Mouse (Mus musculus): ENCODE results near the gene Psmb11.

Gene Psmb11

DNA sequence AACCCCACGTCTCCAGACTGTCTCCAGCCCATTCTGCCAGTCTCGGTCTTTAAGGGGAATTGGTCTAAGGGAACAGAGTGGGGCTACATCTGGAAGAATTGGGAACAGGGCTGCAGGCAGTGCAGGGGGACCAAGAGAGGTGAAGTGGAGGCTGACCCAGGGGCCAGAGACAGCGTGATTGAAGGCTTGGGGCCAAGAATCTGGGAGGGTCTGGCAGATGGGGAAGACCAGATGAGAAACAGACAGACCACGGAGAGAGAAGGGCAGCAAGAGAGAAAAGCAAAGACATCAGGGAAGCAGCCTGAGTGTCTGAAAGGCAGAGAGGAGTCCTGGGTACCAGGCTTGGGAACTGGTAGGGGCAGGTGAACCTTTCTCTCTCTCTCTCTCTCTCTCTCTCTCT, 18.9 kb downstream of the Psmb11 start:
- CTCF ChIA-PET, result interaction anchor here (0.7 kb wide), 1 partner anchor 71 kb away, joined by 18 read pairs; no protein-coding TSS in a partner anchor

DNA sequence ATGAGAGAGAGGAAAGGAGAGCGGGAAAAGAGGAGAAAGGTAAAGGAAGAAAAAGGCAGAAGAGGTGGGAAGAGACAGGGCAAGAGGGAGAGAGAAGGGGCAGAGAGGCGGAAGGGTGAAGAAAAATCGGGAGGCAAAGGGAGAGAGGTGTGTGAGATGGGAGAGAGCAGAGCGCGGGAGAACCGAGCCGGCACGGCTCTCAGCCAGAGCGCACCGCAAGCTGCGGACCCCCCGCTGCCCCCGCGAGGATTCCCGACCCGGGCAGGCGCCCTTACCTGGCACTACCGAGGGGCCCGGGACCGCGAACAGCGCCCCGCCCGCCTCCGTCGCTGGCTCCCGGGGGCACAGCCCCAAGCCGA, 19.7 kb downstream of the Psmb11 start, which contains the start of gene Gm17606:
TSS of gene Gm17606 (plus strand) at position 7 of the 359 bp plus-strand sequence.
- CTCF ChIA-PET, result interaction anchor here (0.7 kb wide), 1 partner anchor 72 kb away, joined by 18 read pairs; no protein-coding TSS in a partner anchor

DNA sequence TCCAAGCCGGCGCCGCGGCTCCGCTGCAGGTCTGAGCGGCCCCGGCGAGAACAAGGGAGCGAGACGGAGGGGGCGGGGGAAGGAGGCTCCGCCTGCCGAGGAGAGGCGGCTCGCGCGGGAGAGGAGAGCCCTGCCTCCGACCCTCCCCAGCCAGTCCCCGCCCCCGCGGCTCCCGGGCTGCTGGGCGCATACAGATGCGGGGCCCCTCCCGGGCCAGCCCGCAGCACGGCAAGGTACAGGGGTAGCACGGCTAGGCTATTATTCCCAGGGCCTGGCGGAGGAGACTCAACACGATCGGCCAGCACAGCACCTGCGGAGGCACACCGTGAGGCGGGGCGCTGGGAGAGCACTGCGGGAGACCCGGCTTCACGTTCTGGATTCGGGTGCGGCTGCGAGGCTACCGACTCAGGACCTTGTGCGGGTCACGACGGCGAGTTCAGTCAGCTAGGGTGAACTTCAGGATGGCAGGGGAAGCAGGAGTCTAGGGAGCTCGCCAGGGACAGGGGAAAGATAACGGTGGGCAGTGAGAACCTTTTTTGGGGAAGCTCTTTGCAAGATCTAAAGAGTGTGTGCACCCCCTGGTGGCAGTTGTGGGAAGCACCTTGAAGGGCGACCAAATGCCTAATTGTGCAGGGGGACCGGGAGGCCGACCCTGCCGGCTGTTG, 20.2 kb downstream of the Psmb11 start, which contains the start of gene Cdh24:
TSS of gene Cdh24 (minus strand) at position 60 of the 665 bp plus-strand sequence.
- CTCF ChIA-PET, result interaction anchor here (0.6 to 1.0 kb wide), 2 partner anchors 22 to 151 kb away, joined by 3 to 7 read pairs; no protein-coding TSS in a partner anchor

DNA sequence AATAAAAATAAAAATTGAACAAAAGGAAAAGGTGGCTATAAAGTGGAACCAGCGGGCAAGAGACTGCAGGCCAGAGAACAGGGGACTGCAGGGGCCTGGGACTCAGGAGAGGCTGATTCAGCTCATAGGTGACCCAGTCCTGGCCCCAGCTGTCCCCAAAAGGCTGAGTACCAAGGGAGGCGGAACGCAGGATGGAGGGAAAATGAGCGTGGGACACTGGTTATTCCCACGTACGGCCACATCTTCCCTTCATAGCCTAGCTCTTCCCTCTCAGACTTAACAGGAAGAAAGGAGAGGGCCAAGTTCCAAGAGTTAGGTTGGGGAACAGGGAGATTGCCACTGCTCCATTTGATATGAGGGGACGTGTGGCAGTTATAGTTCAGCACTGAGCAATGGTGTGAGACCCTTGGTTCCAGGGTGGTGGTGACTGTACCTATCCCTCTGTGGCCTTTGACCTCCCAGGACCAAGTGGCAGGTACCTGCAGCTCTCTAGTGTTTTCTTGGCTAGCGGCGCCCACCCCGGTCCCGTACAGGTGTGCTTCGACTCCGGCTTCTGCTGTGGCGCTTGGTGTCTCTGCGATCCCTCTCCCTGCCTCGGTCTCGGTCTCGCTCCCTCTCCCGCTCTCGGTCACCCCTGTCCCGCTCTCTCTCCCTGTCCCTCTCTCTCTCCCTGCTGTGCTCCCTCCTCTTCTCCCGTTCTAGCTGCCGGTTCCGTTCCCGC, 21.2 kb downstream of the Psmb11 start:
- CTCF ChIA-PET, result interaction anchor here (0.6 to 1.0 kb wide), 2 partner anchors 23 to 150 kb away, joined by 3 to 7 read pairs; no protein-coding TSS in a partner anchor

DNA sequence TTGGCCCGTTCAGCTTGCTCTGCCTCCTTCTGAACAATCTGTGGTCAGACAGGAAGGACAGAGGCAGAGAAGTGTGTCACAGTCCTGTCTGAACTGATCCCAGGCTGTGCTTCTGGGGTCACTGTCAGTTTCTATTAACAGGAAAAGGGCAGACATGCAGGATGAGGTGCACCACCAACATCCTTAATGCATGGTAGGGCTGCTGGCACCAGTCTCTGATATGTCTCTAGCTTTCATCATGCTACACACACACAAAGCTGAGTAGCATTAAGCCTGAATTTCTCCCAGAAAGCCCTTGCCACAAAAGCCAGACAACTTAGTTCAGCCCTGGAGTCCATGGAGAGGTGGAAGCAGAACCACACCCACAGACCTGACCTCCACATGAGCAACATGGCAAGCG, 21.8 kb downstream of the Psmb11 start:
- CTCF ChIA-PET, result no interaction called here

DNA sequence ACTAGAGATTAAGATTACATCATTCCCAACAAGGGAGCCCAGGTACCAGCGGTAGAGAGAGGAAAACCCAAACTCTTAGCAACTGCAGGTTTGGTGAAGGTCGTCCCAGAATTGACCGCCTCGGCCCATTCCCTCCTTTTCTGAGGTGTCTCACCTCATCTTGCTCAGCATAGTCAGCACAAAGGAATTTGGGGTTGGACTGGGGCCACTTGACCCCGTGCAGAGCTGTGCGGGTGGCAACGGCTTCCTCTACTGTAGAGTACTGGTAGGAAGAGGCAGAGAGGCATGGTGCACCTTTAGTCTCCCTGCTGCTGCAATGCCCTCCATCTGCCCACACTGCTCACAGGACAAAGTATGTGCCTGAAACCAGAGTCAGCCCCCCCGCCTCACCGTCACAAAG, 23.1 kb downstream of the Psmb11 start:
- CTCF ChIA-PET, result no interaction called here

DNA sequence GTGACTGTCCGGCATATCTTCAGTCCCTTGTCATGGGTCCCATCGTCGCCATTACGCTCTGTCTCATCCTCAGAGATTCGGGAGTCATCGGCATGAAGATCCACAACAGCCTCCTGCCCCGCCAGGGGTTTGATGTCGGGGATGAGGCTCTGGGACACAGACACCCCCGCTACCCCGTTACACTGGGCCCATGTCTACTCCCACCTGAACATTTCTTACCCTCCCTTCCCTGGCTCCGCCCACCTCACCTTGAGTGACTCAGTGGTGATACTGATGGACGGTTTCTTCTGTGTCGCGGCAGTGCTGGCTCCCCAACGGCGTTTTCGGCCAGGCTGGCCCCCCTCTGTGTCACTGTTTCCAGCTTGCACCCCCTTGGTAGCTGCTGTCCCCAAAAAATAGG, 25.2 kb downstream of the Psmb11 start:
- CTCF ChIA-PET, result interaction anchor here (0.5 kb wide), 1 partner anchor 34 kb away, joined by 5 read pairs; no protein-coding TSS in a partner anchor

DNA sequence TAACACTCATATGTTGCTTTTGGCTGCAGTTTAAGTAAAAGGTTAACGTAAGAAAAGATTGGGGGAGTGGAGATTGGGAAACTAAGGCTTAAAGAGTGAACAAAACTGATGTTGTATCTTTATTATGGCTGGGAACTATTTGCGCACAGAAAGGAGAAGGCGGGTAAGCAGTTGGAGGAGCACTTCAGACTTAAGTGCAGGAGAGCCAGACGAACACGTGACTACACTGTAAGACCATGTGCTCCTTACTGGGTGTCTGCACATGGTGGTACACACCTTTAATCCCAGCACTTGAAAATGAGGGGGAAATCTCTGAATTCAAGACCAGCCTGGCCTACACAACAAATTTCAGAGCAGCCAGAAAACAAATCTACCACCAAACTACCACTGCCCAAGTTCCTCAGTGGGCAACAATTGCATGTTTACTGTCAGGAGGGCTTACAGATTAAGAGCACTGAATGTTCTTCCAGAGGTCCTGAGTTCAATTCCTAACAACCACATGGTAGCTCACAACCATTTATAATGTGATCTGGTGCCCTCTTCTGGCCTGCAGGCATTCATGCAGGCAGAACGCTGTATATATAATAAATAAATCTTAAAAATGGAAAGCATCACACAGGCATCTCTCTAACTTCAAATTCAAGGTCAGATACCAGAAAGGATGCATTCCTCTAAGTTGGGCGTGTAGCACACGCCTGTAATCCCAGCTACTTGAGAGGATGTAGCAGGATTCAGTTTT, 25.8 kb downstream of the Psmb11 start:
- CTCF ChIA-PET, result no interaction called here

DNA sequence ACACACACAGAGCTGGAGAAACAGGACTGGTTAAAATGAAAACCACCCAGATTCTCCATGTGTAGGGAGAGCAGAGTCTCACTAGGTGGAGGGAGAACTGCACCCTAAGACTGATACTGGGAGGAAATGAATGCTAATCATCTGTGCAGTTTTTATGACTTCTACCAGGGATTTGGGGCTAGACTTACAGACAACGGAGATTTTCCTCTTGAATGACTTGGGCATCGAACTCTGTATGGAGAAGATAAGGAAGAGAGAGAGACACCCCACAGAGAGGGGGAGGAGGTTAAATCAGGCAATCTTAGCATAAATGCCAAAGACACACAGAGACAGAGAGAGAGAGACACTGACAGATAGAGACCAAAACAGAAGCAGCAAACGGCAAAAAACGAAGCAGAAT, 26.7 kb downstream of the Psmb11 start:
- CTCF ChIA-PET, result interaction anchor here (1.2 kb wide), 2 partner anchors 12 to 70 kb away, joined by 3 read pairs; partner anchors contain the start of gene Ajuba

DNA sequence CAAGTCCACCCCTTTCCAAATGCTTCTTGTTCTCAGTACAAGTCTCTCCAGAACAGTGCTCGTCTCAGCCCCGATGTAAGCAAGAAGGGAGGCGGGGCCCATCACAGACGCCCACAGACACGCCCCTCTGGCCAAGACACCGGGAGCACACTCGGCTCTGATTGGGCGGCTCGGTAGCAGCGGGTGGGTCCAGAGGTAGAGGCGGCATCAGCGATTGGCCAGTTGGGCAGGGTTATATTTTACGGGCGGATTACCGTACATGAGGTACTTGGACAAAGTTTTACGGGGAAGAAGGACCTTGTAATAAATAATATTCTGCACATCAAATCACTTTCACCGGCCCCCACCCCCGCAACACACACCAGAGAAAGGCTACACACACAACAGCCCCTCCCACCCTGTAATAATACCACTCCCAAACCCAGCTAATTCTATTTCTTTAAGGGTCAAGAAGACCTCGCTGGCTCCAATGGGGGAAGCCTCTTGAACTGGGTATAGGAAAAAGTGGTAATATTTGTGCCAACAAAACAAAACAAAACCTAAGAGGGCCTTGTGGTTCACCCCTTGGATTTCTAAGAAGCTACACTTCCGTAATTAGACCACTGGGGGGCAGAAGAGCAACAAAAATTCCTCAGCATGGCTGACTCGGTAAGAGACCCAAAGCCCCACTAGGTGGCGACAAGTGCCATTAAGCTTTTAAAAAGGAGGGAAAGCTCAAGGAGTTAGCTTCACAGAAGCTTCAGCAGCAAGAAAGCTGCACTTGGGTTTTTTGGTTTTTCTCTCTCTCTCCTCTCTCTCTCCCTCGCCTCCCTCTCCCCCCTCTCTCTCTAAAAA, 29.6 kb downstream of the Psmb11 start:
- CTCF ChIA-PET, result interaction anchor here (0.6 to 1.4 kb wide), 2 partner anchors 33 to 186 kb away, joined by 3 to 4 read pairs; no protein-coding TSS in a partner anchor

DNA sequence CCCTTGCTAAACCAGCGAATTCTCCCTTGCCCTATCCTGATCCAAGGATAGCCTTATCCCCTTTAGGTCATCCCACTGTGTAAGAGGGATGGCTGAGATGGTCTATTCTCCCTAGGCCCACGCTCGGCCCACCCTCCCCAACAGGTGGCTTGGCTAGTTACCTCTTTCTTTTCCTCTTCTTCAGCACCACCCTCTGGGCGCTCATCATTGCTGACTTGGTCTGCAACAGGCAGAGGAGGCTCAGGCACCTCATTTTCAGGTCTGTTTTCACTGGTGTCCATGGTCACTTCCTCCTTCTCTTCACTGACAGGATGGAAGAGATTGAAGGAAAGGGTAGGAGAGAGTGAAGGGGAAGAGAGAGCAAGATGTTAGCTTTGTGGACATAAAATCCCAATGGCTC, 30.3 kb downstream of the Psmb11 start:
- CTCF ChIA-PET, result interaction anchor here (0.6 to 1.4 kb wide), 2 partner anchors 32 to 230 kb away, joined by 3 read pairs; no protein-coding TSS in a partner anchor

DNA sequence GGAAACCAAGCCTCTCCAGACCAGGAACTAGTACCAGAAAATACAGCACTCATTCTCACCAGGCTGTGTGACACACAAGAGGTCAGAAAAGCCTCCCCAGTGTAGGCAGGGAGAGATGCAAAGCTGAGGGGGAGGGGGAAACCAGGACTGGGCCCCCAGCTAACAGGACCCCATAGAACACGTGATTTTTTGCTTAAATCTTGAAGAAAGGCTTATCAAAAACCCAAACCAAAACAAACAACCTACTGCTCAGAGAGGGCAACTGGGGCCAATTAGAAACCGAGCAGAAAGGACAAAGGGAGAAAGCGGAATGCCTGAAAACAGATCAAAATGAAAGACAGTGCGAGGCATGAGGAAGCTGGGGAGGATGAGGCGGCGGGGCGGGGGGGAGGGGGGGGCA, 31.6 kb downstream of the Psmb11 start:
- CTCF ChIA-PET, result no interaction called here

DNA sequence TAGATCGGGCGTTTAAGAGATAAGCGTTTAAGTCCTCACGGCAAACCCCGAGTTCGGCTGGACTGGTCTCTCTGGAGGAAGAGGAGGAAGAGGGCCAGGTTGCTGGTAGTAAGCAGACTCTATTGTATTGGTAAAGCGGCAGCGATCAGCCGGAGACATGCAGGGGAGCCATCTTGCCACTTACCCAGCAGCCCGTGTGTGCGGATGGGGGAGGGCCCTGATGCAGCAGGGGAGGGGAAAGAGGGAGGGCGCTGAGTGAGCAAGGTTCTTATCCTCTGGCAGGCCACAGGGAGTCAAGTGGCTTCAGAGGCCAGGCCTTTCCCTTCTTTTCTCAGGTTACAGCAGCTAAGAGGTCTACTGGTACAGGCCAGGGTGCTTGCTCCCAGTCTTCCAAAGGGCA, 32.3 kb downstream of the Psmb11 start:
- CTCF ChIA-PET, result interaction anchor here (0.6 kb wide), 1 partner anchor 21 kb away, joined by 3 read pairs; no protein-coding TSS in a partner anchor

DNA sequence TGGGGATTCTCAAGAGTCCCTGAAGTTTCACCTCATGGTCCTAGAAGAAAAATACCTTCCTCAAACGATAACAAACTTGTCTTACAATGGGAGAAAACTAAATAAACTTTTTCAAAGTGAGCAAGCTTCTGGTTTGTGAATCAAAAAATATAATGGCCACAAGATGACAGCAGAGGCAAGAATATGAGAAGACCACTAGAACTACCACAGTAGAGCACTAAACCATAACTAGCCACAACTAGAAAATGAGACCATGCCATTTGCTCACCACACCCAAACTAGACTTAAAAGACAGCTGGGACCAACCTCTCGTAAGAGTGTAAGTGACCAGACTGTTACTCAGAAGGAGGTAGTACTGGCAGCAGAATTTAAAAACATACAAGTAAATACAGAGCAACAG, 38.8 kb downstream of the Psmb11 start:
- CTCF ChIA-PET, result interaction anchor here (0.9 kb wide), 1 partner anchor 11 kb away, joined by 3 read pairs; no protein-coding TSS in a partner anchor

DNA sequence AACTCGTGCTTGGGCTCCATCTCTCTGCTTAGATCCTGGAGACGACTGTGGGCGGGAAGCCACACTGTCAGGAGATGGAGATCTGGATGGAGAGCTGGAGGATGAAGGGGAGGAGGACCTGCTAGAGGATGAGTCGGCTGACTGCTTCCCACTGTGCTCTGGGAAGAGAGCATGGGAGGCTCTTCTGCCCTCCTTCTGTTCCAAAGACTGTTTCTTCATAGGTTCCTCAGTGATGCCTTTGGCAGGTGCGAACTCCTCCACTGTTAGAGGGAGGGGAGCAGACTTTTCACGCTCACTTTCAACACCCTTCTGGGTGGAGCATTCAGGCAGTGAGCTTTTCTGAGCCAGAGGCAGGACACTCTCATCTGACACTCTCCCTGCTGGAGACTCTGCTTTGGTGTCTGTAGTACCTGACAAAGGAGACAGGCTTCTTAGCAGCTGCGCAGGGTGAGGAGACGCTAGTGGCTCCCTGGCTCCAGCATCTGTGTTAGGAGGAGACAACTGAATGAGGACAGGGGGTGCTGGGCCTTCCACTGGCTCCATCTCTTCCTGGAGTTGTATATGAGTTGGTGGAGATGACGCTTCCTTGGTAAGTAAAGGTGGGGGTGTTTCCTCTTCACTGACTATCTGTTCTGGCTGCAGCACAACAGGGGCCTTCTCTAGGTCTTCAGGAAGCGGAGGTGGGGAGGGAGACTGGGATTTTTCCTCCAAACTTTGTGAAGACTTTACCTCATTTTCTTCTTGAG, 43.4 kb downstream of the Psmb11 start:
- CTCF ChIA-PET, result no interaction called here

DNA sequence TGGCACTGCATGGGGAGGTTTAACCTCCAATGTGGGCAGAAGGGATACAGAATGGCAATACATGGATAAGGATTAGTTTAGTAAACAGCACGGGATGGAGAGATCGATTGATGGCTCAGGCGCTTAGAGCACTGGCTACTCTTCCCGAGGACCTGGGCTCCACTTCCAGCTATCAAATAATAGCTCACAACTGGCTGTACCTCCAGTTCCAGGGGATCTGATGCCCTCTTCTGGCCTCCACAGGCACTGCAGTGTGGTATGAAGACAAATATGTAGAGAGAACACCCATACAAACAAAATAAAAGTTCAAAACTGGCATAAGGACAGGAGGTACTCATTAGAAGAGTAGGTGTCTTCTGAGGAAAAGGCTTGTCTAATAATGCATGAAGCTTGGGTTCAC, 48.1 kb downstream of the Psmb11 start:
- CTCF ChIA-PET, result no interaction called here

DNA sequence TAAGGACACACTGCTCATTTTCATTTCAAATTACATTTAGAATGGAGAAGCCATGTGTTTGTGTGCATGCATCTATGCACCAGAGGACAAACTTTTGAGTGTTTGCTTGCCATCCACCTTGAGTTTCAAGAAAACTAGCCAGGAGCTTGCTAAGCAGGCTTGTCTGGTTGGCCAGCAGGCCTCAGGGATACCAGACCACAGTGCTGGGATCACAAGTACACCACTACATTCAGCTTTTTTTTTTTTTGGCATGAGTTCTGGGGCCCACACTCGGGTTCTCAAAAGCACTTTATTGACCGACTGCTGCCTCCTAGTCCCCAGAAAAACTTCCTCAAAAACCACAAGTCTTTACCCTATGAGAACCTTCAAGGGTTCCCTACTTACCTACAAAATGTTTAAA, 53.1 kb downstream of the Psmb11 start:
- CTCF ChIA-PET, result interaction anchor here (0.6 to 1.0 kb wide), 3 partner anchors 15 to 21 kb away, joined by 3 to 4 read pairs (median 3); no protein-coding TSS in a partner anchor

DNA sequence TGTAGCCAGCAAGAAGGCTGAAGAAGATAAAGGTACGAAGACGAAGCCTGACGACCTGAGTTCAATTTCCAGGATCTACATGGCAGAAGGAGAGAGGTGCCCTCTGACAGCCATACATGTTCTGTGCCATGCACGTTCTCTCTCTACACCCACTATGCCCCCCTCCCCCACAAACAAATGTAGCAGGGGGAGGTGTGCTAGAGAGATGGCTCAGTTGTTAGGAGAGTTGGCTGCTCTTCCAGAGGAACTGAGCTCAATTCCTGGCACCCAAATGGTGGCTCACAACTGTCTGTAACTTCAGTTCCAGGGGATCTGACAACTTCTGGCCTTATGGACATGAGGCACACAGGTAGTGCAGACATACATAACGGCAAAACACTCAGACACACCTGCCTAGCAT, 55.1 kb downstream of the Psmb11 start:
- CTCF ChIA-PET, result interaction anchor here (0.7 kb wide), 1 partner anchor 67 kb away, joined by 4 read pairs; no protein-coding TSS in a partner anchor

DNA sequence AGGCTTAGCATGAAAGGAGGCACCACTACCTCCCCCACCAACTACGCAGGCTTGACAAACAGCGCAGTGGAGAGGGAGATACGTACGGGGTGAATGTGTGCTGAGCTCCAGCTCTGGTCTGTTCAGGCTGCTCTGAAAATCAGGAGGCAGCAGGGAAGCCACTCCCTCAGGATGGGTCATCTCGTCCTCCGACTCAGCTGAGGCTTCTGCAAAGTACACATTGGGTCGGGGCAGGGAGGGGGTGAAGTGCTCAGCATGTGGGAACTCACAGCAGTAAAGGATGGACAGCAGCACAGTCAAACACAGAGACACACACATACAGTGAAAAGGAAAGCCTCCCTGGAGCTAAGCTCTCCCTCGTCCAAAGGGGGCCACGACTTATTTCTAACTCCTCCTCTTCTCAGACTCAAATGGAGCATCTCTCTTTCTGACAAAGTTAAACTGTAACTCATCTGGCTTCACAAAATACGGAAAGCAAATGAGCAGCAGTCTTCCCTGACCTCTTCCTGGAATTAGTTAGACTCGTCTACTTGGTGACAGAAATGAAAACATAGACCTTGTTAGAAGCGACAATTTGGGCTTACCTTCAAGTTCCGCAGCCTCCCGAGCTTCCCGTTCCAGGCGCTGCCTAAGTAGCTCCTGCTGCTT, 57.5 kb downstream of the Psmb11 start:
- CTCF ChIA-PET, result interaction anchor here (0.7 to 1.4 kb wide), 2 partner anchors 20 to 35 kb away, joined by 3 to 4 read pairs; no protein-coding TSS in a partner anchor

Data from spleen, embryonic (tissue).